Mouse (Mus musculus): ENCODE measurements around the gene Tecrl. TPM values are rescaled to one million over a fixed set of nuclear protein-coding genes. Genes with fewer than 3 reads are reported as not detected.

Tecrl gene
- polyA plus RNA-seq (2015; fragmentation: Nextera tagmentation; extraction: Ambion mirVana), result 0.22 TPM in 1 of 2 replicates, not detected in the other

- Histone ChIP-seq H3K9ac (ENCODE audit: low read depth, low read length) (no peak within 1 kb of the TSS), H3K4me3 (ENCODE audit: low read length) (no peak within 1 kb of the TSS), H3K9me3 (ENCODE audit: control insufficient read depth, low read length) (no peaks in the 10 kb centered on the region), H3K27me3 (replicated peaks; ENCODE audit: control insufficient read depth, insufficient read depth, low read length) (no peaks in the 10 kb centered on the region), H3K36me3 (ENCODE audit: control insufficient read depth, insufficient read depth, low read length) (no peaks in the 10 kb centered on the region), H3K4me1 (ENCODE audit: control insufficient read depth, insufficient read depth, low read length) (no peaks in the 10 kb centered on the region), H3K27ac (ENCODE audit: low read length) (no peak within 1 kb of the TSS), H3K4me2 (ENCODE audit: low read depth, low read length) (no peak within 1 kb of the TSS)
- WGBS, result 41% methylated on average over 9 of the region's 9 CpGs
- ATAC-seq, result no peak
Observed at GRCm38 (mm10) chr5:83354846-83355561, at the start of gene Tecrl. Gene Tecrl (minus strand): TSS chr5:83355195.

- no peak overlapping the region for H3K9ac ChIP-seq (ENCODE audit: low read depth, low read length)
- no peak overlapping the region for H3K27ac ChIP-seq (ENCODE audit: low read length)
Observed at GRCm38 (mm10) chr5:83385021-83385420, 30.0 kb upstream of the Tecrl start.

GRCm38 (mm10) chr5:83351615-83352014 lies 3.4 kb downstream of the Tecrl start:
- no peaks in the 10 kb centered on the region for H3K9me3 ChIP-seq (ENCODE audit: control insufficient read depth, low read length)
- no peak overlapping the region for H3K9ac ChIP-seq (ENCODE audit: low read depth, low read length)
- WGBS, result 24% methylated on average over 2 of the region's 2 CpGs
- H3K27me3 ChIP-seq (replicated peaks; ENCODE audit: control insufficient read depth, insufficient read depth, low read length), result no peaks in the 10 kb centered on the region
- no peak overlapping the region for H3K4me3 ChIP-seq (ENCODE audit: low read length)
- no peaks in the 10 kb centered on the region for H3K36me3 ChIP-seq (ENCODE audit: control insufficient read depth, insufficient read depth, low read length)
- no peak overlapping the region for H3K4me2 ChIP-seq (ENCODE audit: low read depth, low read length)
- no peak overlapping the region for H3K27ac ChIP-seq (ENCODE audit: low read length)
- ATAC-seq, result no peak
- no peaks in the 10 kb centered on the region for H3K4me1 ChIP-seq (ENCODE audit: control insufficient read depth, insufficient read depth, low read length)

More at GRCm38 (mm10) chr5:83385021-83385420, 30.0 kb upstream of the Tecrl start:
- Histone ChIP-seq H3K9me3 (ENCODE audit: control insufficient read depth, low read length) (no peaks in the 10 kb centered on the region), H3K27me3 (replicated peaks; ENCODE audit: control insufficient read depth, insufficient read depth, low read length) (no peaks in the 10 kb centered on the region), H3K4me3 (ENCODE audit: low read length) (no peak overlapping the region), H3K4me2 (ENCODE audit: low read depth, low read length) (no peak overlapping the region), H3K4me1 (ENCODE audit: control insufficient read depth, insufficient read depth, low read length) (no peaks in the 10 kb centered on the region), H3K36me3 (ENCODE audit: control insufficient read depth, insufficient read depth, low read length) (no peaks in the 10 kb centered on the region)
- ATAC-seq, result no peak
- WGBS, result 78% methylated on average over 2 of the region's 2 CpGs

- Histone ChIP-seq H3K36me3 (ENCODE audit: control insufficient read depth, insufficient read depth, low read length) (no peaks in the 10 kb centered on the region), H3K4me1 (ENCODE audit: control insufficient read depth, insufficient read depth, low read length) (no peaks in the 10 kb centered on the region), H3K9me3 (ENCODE audit: control insufficient read depth, low read length) (no peaks in the 10 kb centered on the region), H3K9ac (ENCODE audit: low read depth, low read length) (no peak overlapping the region), H3K4me2 (ENCODE audit: low read depth, low read length) (no peak overlapping the region), H3K27ac (ENCODE audit: low read length) (no peak overlapping the region), H3K4me3 (ENCODE audit: low read length) (no peak overlapping the region), H3K27me3 (replicated peaks; ENCODE audit: control insufficient read depth, insufficient read depth, low read length) (no peaks in the 10 kb centered on the region)
- 68% methylated on average over 4 of the region's 4 CpGs for WGBS
- ATAC-seq, result no peak
Observed at GRCm38 (mm10) chr5:83339144-83339543, 15.9 kb downstream of the Tecrl start.

GRCm38 (mm10) chr5:83267148-83267776 lies 87.7 kb downstream of the Tecrl start:
- Histone ChIP-seq H3K27me3 (replicated peaks; ENCODE audit: control insufficient read depth, insufficient read depth, low read length) (no peaks in the 10 kb centered on the region), H3K27ac (ENCODE audit: low read length) (no peak overlapping the region), H3K9me3 (ENCODE audit: control insufficient read depth, low read length) (no peaks in the 10 kb centered on the region), H3K36me3 (ENCODE audit: control insufficient read depth, insufficient read depth, low read length) (no peaks in the 10 kb centered on the region), H3K4me2 (ENCODE audit: low read depth, low read length) (no peak overlapping the region), H3K4me3 (ENCODE audit: low read length) (no peak overlapping the region), H3K4me1 (ENCODE audit: control insufficient read depth, insufficient read depth, low read length) (no peaks in the 10 kb centered on the region), H3K9ac (ENCODE audit: low read depth, low read length) (no peak overlapping the region)
- ATAC-seq, result peak; percentile 80
- WGBS, result 46% methylated on average over 2 of the region's 2 CpGs

GRCm38 (mm10) chr5:83260059-83260458 lies 94.9 kb downstream of the Tecrl start:
- no peak overlapping the region for H3K9ac ChIP-seq (ENCODE audit: low read depth, low read length)

GRCm38 (mm10) chr5:83254141-83254540 lies 100.9 kb downstream of the Tecrl start:
- no peak for ATAC-seq
- Histone ChIP-seq H3K9ac (ENCODE audit: low read depth, low read length) (no peak overlapping the region), H3K36me3 (ENCODE audit: control insufficient read depth, insufficient read depth, low read length) (no peaks in the 10 kb centered on the region), H3K27ac (ENCODE audit: low read length) (no peak overlapping the region), H3K4me1 (ENCODE audit: control insufficient read depth, insufficient read depth, low read length) (no peaks in the 10 kb centered on the region), H3K4me3 (ENCODE audit: low read length) (no peak overlapping the region), H3K9me3 (ENCODE audit: control insufficient read depth, low read length) (no peaks in the 10 kb centered on the region), H3K4me2 (ENCODE audit: low read depth, low read length) (no peak overlapping the region), H3K27me3 (replicated peaks; ENCODE audit: control insufficient read depth, insufficient read depth, low read length) (no peaks in the 10 kb centered on the region)
- 85% methylated on average over 2 of the region's 2 CpGs for WGBS

More at GRCm38 (mm10) chr5:83260059-83260458, 94.9 kb downstream of the Tecrl start:
- Histone ChIP-seq H3K4me3 (ENCODE audit: low read length) (no peak overlapping the region), H3K4me1 (ENCODE audit: control insufficient read depth, insufficient read depth, low read length) (no peaks in the 10 kb centered on the region), H3K9me3 (ENCODE audit: control insufficient read depth, low read length) (no peaks in the 10 kb centered on the region), H3K27ac (ENCODE audit: low read length) (no peak overlapping the region), H3K4me2 (ENCODE audit: low read depth, low read length) (no peak overlapping the region), H3K27me3 (replicated peaks; ENCODE audit: control insufficient read depth, insufficient read depth, low read length) (no peaks in the 10 kb centered on the region), H3K36me3 (ENCODE audit: control insufficient read depth, insufficient read depth, low read length) (no peaks in the 10 kb centered on the region)
- peak; percentile 98 for ATAC-seq

- Histone ChIP-seq H3K4me2 (ENCODE audit: low read depth, low read length) (no peak overlapping the region), H3K9me3 (ENCODE audit: control insufficient read depth, low read length) (no peaks in the 10 kb centered on the region), H3K4me1 (ENCODE audit: control insufficient read depth, insufficient read depth, low read length) (no peaks in the 10 kb centered on the region), H3K4me3 (ENCODE audit: low read length) (no peak overlapping the region), H3K27ac (ENCODE audit: low read length) (no peak overlapping the region), H3K27me3 (replicated peaks; ENCODE audit: control insufficient read depth, insufficient read depth, low read length) (no peaks in the 10 kb centered on the region), H3K36me3 (ENCODE audit: control insufficient read depth, insufficient read depth, low read length) (no peaks in the 10 kb centered on the region), H3K9ac (ENCODE audit: low read depth, low read length) (no peak overlapping the region)
- no peak for ATAC-seq
- WGBS, result 55% methylated on average over 5 of the region's 5 CpGs
Observed at GRCm38 (mm10) chr5:83238848-83239452, 116.0 kb downstream of the Tecrl start.

Measured in intestine, embryonic 16.5 days (tissue).